Mouse (Mus musculus): ENCODE measurements around the gene Tmem125. TPM values are rescaled to one million over a fixed set of nuclear protein-coding genes. Genes with fewer than 3 reads are reported as not detected.

Tmem125 gene
- total and polyA plus RNA-seq, 3 experiments: 1.8 to 3.2 TPM; not detected in 1

GRCm38 (mm10) chr4:118564926-118565279 is 21.1 kb upstream of the Tmem125 start:
- Histone ChIP-seq H3K9me3 (replicated peaks; ENCODE audit: insufficient read depth, low read length) (no peaks in the 10 kb centered on the region), H3K79me2 (ENCODE audit: control insufficient read depth, insufficient read depth, low read length, poor library complexity) (no peaks in the 10 kb centered on the region), H3K27ac (ENCODE audit: control insufficient read depth, low read depth, low read length) (no peak overlapping the region), H3K36me3 (ENCODE audit: control insufficient read depth in 1 of 2, insufficient read depth in 2 of 2, low read length in 2 of 2) (peaks cover 0 to 4% of the 10 kb centered on the region in 2 experiments; a peak in 1 of 4 replicates), H3K4me3 (ENCODE audit: control insufficient read depth in 1 of 2, insufficient read depth in 1 of 2, low read depth in 2 of 2, low read length in 2 of 2) (no peak overlapping the region), H3K27me3 (ENCODE audit: control insufficient read depth in 1 of 2, insufficient read depth in 2 of 2, low read length in 2 of 2) (peaks cover 0 to 2% of the 10 kb centered on the region in 2 experiments; a peak in 1 of 4 replicates), H3K9ac (ENCODE audit: control insufficient read depth, low read depth, low read length, poor library complexity, severe bottlenecking) (no peak overlapping the region), H3K4me1 (ENCODE audit: control insufficient read depth in 1 of 2, insufficient read depth in 2 of 2, low read length in 2 of 2) (peaks cover 0 to 27% of the 10 kb centered on the region in 2 experiments; a peak in 3 of 4 replicates)
- no peak for DNase-seq (ENCODE audit: low read depth, low spot score)
- TF ChIP-seq SMC3 (IDR thresholded peaks at IDR 0.05; ENCODE audit: low read depth, low read length) (no peak), NELFE (IDR thresholded peaks at IDR 0.05; ENCODE audit: low read depth, low read length) (no peak), CHD1 (IDR thresholded peaks at IDR 0.05; ENCODE audit: low read depth, low read length) (no peak), ZC3H11A (IDR thresholded peaks at IDR 0.05; ENCODE audit: low read depth, low read length) (no peak), USF1 (IDR thresholded peaks at IDR 0.05; ENCODE audit: low read depth, low read length) (no peak), MAZ (IDR thresholded peaks at IDR 0.05; ENCODE audit: low read depth, low read length) (no peak), POLR2A (IDR thresholded peaks at IDR 0.05; ENCODE audit: control insufficient read depth in 1 of 2, insufficient read depth in 1 of 2, low read depth in 1 of 2, low read length in 2 of 2, poor library complexity in 1 of 2) (no peak), EP300 (IDR thresholded peaks at IDR 0.05; ENCODE audit: low read depth in 1 of 2, low read length in 2 of 2) (no peak), ZNF384 (IDR thresholded peaks at IDR 0.05; ENCODE audit: low read depth, low read length) (no peak), MEF2A (IDR thresholded peaks at IDR 0.05; ENCODE audit: extremely low read depth, insufficient replicate concordance, low read depth, low read length, poor library complexity, severe bottlenecking) (no peak), KAT2A (conservative IDR thresholded peaks at IDR 0.05; ENCODE audit: low read depth, low read length) (no peak), TBP (IDR thresholded peaks at IDR 0.05; ENCODE audit: low read depth, low read length) (no peak)

GRCm38 (mm10) chr4:118564062-118564925 is 20.4 kb upstream of the Tmem125 start:
- Histone ChIP-seq H3K9ac (ENCODE audit: control insufficient read depth, low read depth, low read length, poor library complexity, severe bottlenecking) (no peak overlapping the region), H3K27ac (ENCODE audit: control insufficient read depth, low read depth, low read length) (no peak overlapping the region), H3K4me3 (ENCODE audit: control insufficient read depth in 1 of 2, insufficient read depth in 1 of 2, low read depth in 2 of 2, low read length in 2 of 2) (no peak overlapping the region), H3K9me3 (replicated peaks; ENCODE audit: insufficient read depth, low read length) (no peaks in the 10 kb centered on the region), H3K79me2 (ENCODE audit: control insufficient read depth, insufficient read depth, low read length, poor library complexity) (no peaks in the 10 kb centered on the region), H3K4me1 (ENCODE audit: control insufficient read depth in 1 of 2, insufficient read depth in 2 of 2, low read length in 2 of 2) (peaks cover 0 to 21% of the 10 kb centered on the region in 2 experiments; a peak in 3 of 4 replicates), H3K36me3 (ENCODE audit: control insufficient read depth in 1 of 2, insufficient read depth in 2 of 2, low read length in 2 of 2) (peaks cover 0 to 4% of the 10 kb centered on the region in 2 experiments; a peak in 1 of 4 replicates), H3K27me3 (ENCODE audit: control insufficient read depth in 1 of 2, insufficient read depth in 2 of 2, low read length in 2 of 2) (peaks cover 0 to 2% of the 10 kb centered on the region in 2 experiments; a peak in 1 of 4 replicates)
- no peak for DNase-seq (ENCODE audit: low read depth, low spot score)
- TF ChIP-seq ZC3H11A (IDR thresholded peaks at IDR 0.05; ENCODE audit: low read depth, low read length): no peak

Measured in MEL (cell line).